Mouse (Mus musculus): ENCODE data around the gene Slc8a1. TPM values are rescaled to one million over a fixed set of nuclear protein-coding genes. Genes with fewer than 3 reads are reported as not detected.

Slc8a1 gene
- polyA plus RNA-seq, 1 experiment: 3.2 TPM

DNA sequence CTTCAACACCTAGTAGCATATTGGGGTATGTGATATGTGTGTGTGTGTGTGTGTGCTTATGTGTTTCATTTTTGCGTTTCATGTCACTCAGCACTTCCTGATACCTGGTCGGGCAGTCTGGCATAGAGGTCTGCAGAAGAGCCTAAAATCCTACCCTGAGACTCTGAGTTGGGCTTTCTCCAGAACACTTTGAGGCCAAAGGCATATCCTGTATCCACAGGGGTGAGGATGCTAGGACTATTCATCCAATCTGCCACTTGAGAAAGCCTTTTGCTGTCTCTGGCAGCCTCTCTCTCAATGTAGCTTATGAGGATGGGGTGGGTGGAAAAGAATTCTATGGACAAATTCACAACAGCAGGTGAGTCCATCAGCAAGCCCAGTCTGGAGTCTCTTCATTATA, 234.1 kb downstream of the Slc8a1 start:
- H3K4me3 ChIP-seq (replicated peaks; ENCODE audit: control insufficient read depth, low read depth, low read length): no peak overlapping the region
- TF ChIP-seq CTCF (IDR thresholded peaks at IDR 0.05; ENCODE audit: control insufficient read depth, insufficient read depth, low read length): no peak
- no peak for TF ChIP-seq POLR2A (IDR thresholded peaks at IDR 0.05; ENCODE audit: borderline replicate concordance, control insufficient read depth, low read depth, low read length)
- 77% methylated on average over 2 of the region's 2 CpGs for WGBS
- no peak overlapping the region for H3K27ac ChIP-seq (ENCODE audit: control insufficient read depth, insufficient read depth, low read depth, low read length, poor library complexity)
- H3K4me1 ChIP-seq (ENCODE audit: control insufficient read depth, insufficient read depth, low read length): no peaks in the 10 kb centered on the region

DNA sequence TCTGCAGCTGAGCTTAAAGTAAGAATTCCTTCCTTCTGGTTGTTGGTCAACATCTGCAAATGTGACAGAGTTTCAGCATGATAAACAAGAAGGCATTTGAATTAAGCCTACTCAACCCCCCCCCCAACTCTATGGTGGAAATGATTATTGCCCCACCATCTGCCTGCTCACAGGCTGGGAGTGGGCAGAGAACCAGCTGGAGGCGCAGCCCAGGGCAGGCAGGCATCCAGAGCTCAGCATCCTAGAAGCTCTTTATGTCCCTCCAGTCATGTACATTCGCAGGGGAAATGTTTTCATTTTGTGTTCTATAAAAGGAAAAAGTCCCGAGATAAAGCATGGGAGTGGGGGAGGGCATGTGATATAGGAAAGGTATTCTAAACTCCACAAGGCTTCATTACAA, 235.4 kb downstream of the Slc8a1 start:
- no peak overlapping the region for H3K4me3 ChIP-seq (replicated peaks; ENCODE audit: control insufficient read depth, low read depth, low read length)
- TF ChIP-seq POLR2A (IDR thresholded peaks at IDR 0.05; ENCODE audit: borderline replicate concordance, control insufficient read depth, low read depth, low read length): no peak
- TF ChIP-seq CTCF (IDR thresholded peaks at IDR 0.05; ENCODE audit: control insufficient read depth, insufficient read depth, low read length): no peak
- 84% methylated on average over 3 of the region's 3 CpGs for WGBS
- no peak overlapping the region for H3K27ac ChIP-seq (ENCODE audit: control insufficient read depth, insufficient read depth, low read depth, low read length, poor library complexity)
- no peaks in the 10 kb centered on the region for H3K4me1 ChIP-seq (ENCODE audit: control insufficient read depth, insufficient read depth, low read length)

DNA sequence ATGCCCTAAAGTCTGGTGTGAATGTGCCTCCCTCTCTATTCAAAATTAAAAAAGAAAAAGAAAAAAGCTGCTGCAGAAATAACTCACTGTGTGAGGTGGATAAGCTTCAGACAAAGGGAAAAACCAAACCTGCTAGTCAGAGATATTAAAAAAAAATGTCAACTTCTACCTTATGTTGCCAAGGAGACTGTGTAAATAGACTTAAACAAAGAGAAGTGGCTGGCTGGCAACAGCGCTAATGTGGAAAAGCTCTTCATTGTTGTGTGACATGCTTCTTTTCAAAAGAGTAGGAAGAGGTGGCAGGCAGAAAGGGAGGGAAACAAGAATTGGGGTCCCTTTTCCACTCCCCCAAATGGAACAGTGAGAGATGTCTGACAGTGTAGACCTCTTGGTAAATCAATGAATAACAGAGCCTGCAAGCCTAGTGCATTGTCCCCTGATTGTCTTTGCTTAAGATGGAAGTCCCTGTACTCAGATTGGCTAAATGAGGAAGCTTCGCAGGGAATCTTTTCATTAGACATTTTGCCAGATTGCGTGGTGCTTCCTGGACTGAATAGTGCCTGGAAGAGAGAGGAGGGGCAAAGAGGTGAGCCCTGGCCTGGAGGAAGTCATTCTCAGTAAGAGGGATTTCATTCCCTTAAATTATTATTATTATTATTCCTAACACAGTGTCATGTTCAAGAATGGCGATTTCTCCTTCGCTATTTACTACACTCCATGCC, 237.3 kb downstream of the Slc8a1 start:
- H3K4me3 ChIP-seq (replicated peaks; ENCODE audit: control insufficient read depth, low read depth, low read length): no peak overlapping the region
- TF ChIP-seq CTCF (IDR thresholded peaks at IDR 0.05; ENCODE audit: control insufficient read depth, insufficient read depth, low read length): no peak
- H3K27ac ChIP-seq (ENCODE audit: control insufficient read depth, insufficient read depth, low read depth, low read length, poor library complexity): no peak overlapping the region
- no peaks in the 10 kb centered on the region for H3K4me1 ChIP-seq (ENCODE audit: control insufficient read depth, insufficient read depth, low read length)
- 67% methylated on average over 5 of the region's 5 CpGs for WGBS

DNA sequence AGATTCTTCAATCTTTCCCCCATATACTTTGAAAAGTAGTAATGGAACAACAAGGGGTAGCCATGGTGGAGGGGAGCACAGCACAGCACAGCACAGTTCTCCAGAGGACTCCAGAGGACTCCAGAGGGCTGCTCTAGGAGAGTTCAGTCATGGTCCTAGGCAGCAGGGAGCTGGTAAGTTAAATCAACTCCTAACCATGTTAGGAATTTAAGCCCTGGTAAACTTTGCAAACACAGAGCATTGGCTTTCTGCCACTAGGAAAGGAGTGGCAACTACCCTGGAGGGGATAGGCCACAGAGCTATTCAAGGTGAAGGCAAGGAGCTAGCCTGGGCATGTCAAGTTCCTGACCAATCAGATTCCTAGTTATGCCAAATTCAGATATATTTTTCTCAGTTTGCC, 240.3 kb downstream of the Slc8a1 start:
- TF ChIP-seq POLR2A (IDR thresholded peaks at IDR 0.05; ENCODE audit: borderline replicate concordance, control insufficient read depth, low read depth, low read length): no peak
- TF ChIP-seq CTCF (IDR thresholded peaks at IDR 0.05; ENCODE audit: control insufficient read depth, insufficient read depth, low read length): no peak

DNA sequence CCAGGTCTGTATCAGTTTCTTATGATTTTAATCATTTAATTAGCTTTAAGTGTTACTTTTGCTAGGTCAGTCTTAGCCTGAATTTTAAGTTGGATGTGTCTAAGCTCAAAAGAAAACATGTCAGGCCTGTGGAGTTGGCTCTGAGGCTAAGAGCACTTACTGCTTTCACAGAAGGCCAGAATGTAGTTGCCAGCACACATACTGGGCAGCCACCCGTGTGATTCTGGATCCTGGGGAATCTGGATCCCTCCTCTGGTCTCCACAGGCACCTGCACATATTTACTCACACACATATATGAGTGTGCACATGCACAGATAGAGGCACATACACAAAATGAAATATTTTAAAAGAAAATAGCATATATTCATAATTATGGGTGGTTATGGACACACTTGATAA, 241.6 kb downstream of the Slc8a1 start:
- 63% methylated on average over 1 of the region's 1 CpGs for WGBS
- Histone ChIP-seq H3K4me1 (ENCODE audit: control insufficient read depth, insufficient read depth, low read length) (no peaks in the 10 kb centered on the region), H3K27ac (ENCODE audit: control insufficient read depth, insufficient read depth, low read depth, low read length, poor library complexity) (no peak overlapping the region), H3K4me3 (replicated peaks; ENCODE audit: control insufficient read depth, low read depth, low read length) (no peak overlapping the region)
- TF ChIP-seq CTCF (IDR thresholded peaks at IDR 0.05; ENCODE audit: control insufficient read depth, insufficient read depth, low read length) (no peak), POLR2A (IDR thresholded peaks at IDR 0.05; ENCODE audit: borderline replicate concordance, control insufficient read depth, low read depth, low read length) (no peak)

More for the DNA sequence above, 240.3 kb downstream of the Slc8a1 start:
- no peak overlapping the region for H3K4me3 ChIP-seq (replicated peaks; ENCODE audit: control insufficient read depth, low read depth, low read length)
- no peaks in the 10 kb centered on the region for H3K4me1 ChIP-seq (ENCODE audit: control insufficient read depth, insufficient read depth, low read length)
- no peak overlapping the region for H3K27ac ChIP-seq (ENCODE audit: control insufficient read depth, insufficient read depth, low read depth, low read length, poor library complexity)

DNA sequence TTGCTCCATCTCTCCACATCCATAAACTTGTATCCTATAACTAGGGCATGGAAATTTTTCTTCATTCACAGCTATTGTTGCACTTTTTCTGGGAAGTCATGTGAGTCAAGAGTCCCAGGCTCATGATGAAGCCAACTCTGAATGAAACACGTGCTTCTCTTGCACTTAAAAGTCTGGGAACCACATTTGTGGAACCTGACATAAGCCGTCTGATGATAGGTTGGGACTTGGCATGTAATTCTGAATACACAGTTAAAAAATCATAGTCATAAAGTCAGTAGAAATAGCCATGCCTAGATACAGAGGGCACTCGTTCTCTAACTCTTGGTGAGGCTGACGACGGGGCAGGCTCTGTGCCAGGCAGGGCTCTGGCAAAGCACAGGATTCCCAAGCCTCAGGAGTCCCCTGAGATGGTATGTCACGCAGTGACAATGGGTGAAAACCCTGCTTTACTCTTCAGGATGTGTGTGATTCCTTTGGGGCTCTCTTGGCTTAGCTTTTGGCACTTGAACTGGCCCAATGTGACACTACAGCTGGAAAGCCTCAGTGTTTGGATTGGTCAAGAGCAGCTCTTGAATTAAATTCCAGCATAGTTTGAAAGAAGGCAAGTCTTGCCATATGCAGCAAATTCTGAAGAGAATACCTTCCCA, 245.8 kb downstream of the Slc8a1 start:
- Histone ChIP-seq H3K4me3 (replicated peaks; ENCODE audit: control insufficient read depth, low read depth, low read length) (no peak overlapping the region), H3K27ac (ENCODE audit: control insufficient read depth, insufficient read depth, low read depth, low read length, poor library complexity) (no peak overlapping the region), H3K4me1 (ENCODE audit: control insufficient read depth, insufficient read depth, low read length) (no peaks in the 10 kb centered on the region)
- WGBS: 76% methylated on average over 6 of the region's 6 CpGs
- TF ChIP-seq CTCF (IDR thresholded peaks at IDR 0.05; ENCODE audit: control insufficient read depth, insufficient read depth, low read length) (no peak), POLR2A (IDR thresholded peaks at IDR 0.05; ENCODE audit: borderline replicate concordance, control insufficient read depth, low read depth, low read length) (no peak)

DNA sequence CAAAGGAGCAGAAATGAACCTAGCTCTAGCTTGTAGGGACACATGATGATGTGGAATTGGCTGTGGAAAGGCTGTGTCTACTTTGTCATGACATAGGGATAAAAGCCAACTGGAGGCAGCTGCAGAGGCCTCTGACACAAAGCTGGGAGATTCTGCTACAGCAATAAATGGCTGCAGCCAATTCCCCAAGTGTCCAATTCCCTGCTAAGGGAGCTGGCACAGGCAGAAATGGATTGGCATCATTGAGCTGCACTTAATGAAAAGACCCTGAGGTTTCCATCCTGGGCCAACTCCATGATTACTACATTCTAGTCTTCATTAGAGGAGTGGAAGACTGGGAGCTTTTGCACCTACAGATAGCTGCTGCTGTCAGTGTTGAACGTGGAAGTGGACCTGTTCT, 251.8 kb downstream of the Slc8a1 start:
- WGBS: 63% methylated on average over 1 of the region's 1 CpGs
- no peak for TF ChIP-seq POLR2A (IDR thresholded peaks at IDR 0.05; ENCODE audit: borderline replicate concordance, control insufficient read depth, low read depth, low read length)
- no peak for TF ChIP-seq CTCF (IDR thresholded peaks at IDR 0.05; ENCODE audit: control insufficient read depth, insufficient read depth, low read length)
- no peak overlapping the region for H3K4me3 ChIP-seq (replicated peaks; ENCODE audit: control insufficient read depth, low read depth, low read length)
- H3K4me1 ChIP-seq (ENCODE audit: control insufficient read depth, insufficient read depth, low read length): no peaks in the 10 kb centered on the region
- H3K27ac ChIP-seq (ENCODE audit: control insufficient read depth, insufficient read depth, low read depth, low read length, poor library complexity): no peak overlapping the region

DNA sequence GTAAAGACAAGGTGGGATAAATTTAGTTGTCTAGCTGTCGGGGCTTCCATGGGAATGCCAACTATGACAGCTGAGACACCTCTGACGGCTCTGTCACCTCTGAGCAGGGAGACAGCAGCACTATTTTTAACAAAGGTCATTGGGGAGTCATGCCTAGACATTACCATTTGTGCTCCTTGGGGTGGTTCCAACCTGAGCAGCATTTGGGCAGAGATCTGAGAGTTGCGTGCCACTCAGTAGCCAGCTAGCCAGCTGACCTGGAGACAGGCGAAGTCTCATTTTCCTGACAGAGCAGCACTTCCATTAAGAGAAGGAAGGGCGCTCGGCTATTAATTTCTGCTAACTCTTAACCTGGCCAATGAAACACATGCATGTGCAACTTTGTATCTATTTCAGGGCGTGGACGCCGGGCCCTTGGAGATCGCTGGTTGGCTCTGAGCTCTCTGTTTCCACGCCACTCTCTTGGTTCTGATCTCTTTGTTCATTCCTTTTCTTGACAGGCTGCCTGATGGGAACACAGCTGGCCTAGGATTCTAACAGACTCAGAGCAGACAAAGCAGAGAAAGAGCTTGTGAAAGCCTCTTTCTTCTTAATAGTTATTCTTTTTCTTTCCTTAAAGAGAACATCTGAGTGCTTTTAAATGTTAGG, 256.2 kb downstream of the Slc8a1 start:
- WGBS: 86% methylated on average over 11 of the region's 11 CpGs
- Histone ChIP-seq H3K4me3 (replicated peaks; ENCODE audit: control insufficient read depth, low read depth, low read length) (no peak overlapping the region), H3K4me1 (ENCODE audit: control insufficient read depth, insufficient read depth, low read length) (no peaks in the 10 kb centered on the region; the same call in 1 of the 2 replicates), H3K27ac (ENCODE audit: control insufficient read depth, insufficient read depth, low read depth, low read length, poor library complexity) (no peak overlapping the region)
- TF ChIP-seq POLR2A (IDR thresholded peaks at IDR 0.05; ENCODE audit: borderline replicate concordance, control insufficient read depth, low read depth, low read length) (no peak), CTCF (IDR thresholded peaks at IDR 0.05; ENCODE audit: control insufficient read depth, insufficient read depth, low read length) (no peak)

Data from bone marrow, adult 2 months (tissue).